Mouse (Mus musculus): ENCODE measurements around the gene Nol10. TPM values are rescaled to one million over a fixed set of nuclear protein-coding genes. Genes with fewer than 3 reads are reported as not detected.

Gene Nol10
- polyA plus RNA-seq, 1 experiment from 2014 or later = 22.2 TPM

DNA sequence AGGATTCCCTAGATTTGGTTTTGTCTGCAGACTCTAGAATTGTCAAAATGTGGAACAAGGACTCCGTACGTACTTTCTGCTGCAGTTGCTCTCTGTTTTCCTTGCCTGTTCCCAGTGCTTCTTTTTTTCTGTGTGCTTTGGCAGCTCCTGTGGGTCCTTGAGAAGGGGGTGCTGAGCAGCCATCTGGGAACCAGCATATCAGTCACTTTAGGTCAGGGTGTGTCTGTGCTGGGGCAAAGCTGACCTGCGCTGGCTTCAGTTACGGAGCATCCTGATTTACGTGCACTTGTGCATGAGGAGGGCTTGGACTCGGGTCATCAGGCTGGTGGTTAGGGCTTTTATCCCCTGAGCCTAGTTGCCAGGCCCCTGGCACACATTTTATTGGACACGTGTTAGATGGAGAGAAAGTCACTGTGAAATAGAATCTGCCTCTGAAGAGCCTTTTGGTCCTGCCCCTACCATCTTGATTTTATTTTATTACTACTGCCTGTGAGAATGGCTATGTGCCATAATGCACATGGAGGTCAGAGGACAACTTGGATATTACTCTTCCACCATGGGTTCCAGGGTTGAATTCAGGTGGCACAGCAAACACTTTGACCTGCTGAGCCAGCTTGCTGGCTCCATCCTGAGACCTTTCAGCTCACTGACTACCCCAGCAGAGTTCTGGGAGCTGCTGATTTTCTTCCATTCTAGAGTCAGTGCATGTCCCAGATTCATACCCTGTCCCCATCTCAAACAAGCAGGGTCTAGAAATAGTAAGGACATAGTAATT, 21.5 kb downstream of the Nol10 start:
- WGBS = 95% methylated on average over 7 of the region's 7 CpGs
- no peaks in the 10 kb centered on the region for H3K4me1 ChIP-seq
- H3K9ac ChIP-seq (replicated peaks) = no peak overlapping the region
- H3K4me2 ChIP-seq (replicated peaks) = no peak overlapping the region
- H3K36me3 ChIP-seq = peaks cover 70% of the 10 kb centered on the region
- no peaks in the 10 kb centered on the region for H3K9me3 ChIP-seq
- no peak for ATAC-seq (replicated peaks)
- H3K4me3 ChIP-seq = no peak overlapping the region
- no peak overlapping the region for H3K27ac ChIP-seq (replicated peaks)
- H3K27me3 ChIP-seq = no peaks in the 10 kb centered on the region

DNA sequence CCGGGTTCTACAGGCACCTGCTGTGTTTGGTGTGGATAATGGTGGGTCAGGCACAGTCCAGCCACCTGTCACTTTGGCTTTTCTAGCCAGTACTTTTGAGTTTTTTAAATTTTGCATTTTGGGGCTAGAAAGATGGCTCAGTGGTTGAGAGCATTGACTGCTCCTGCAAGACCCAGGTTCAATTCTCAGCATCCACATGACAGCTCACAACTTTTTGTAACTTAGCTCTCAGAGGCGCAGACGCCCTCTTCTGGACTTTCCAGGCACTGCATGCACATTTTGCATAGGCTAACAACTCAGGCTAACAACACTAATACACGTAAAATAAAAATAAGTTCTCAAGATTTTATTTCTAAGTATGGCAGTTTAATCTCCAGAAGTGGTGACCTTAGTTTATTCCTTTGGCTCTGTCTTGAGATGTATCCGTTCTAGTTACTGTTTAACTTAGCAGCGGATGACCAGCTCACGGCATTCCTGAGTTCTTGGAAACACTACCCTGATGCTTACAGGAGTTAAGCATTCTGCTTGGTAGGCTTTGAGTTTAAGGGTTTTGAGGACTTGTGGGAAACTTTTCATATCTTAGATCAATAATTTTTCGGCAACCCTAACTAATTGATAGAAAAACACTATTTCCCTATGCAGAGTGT, 23.5 kb downstream of the Nol10 start:
- Histone ChIP-seq H3K27me3 (no peaks in the 10 kb centered on the region), H3K4me1 (no peaks in the 10 kb centered on the region), H3K36me3 (peaks cover 73% of the 10 kb centered on the region), H3K9me3 (no peaks in the 10 kb centered on the region), H3K9ac (replicated peaks) (no peak overlapping the region), H3K27ac (replicated peaks) (no peak overlapping the region), H3K4me2 (replicated peaks) (no peak overlapping the region), H3K4me3 (no peak overlapping the region)
- WGBS = 92% methylated on average over 8 of the region's 8 CpGs
- no peak for ATAC-seq (replicated peaks)

DNA sequence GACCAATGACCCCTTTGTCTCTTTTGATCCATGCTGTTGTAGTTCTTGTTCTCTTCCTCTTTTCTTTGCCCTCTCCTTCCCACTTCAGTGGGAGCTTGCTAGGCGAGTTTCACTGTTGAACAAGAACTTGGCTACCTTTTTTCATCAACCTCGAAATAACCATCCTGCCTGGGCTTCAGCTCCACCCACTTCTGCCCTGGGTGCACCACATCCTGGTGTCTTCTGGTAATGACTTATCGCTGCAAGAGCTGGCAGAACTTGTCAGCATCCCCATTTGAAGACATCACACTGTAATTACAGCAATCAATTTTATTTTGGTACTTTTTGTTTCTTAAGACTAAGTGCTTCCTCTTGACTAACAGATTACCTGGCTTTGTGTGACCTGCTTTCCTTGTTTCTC, 24.4 kb downstream of the Nol10 start:
- no peak for ATAC-seq (replicated peaks)
- no peak overlapping the region for H3K27ac ChIP-seq (replicated peaks)
- no peak overlapping the region for H3K4me2 ChIP-seq (replicated peaks)
- 80% methylated on average over 3 of the region's 3 CpGs for WGBS
- H3K27me3 ChIP-seq = no peaks in the 10 kb centered on the region
- H3K9ac ChIP-seq (replicated peaks) = no peak overlapping the region
- H3K36me3 ChIP-seq = peaks cover 77% of the 10 kb centered on the region
- H3K9me3 ChIP-seq = no peaks in the 10 kb centered on the region
- H3K4me1 ChIP-seq = no peaks in the 10 kb centered on the region
- H3K4me3 ChIP-seq = no peak overlapping the region

DNA sequence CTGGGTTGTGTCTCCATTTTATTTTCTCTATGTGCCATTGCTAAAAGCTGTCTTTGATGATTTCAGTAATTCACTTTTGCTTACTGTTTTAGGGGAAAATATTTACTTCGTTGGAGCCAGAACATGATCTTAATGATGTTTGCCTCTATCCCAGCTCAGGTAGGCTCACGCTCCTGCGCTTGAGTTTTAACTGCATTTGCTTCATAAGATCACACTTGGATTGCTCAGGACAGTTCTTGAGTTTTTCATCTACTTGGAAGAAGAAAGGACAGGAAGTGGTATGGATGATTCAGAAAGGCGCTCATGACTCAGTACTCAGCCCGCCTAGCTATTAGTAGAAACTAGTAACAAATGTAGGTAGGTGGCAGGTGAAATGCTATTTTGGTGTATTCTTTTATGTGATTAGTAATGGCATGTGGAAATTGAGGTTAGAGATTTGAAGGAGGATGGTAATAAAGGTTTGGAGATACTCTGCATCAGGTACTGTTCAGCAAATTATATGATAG, 25.3 kb downstream of the Nol10 start:
- no peaks in the 10 kb centered on the region for H3K27me3 ChIP-seq
- no peaks in the 10 kb centered on the region for H3K4me1 ChIP-seq
- peaks cover 73% of the 10 kb centered on the region for H3K36me3 ChIP-seq
- no peak overlapping the region for H3K27ac ChIP-seq (replicated peaks)
- no peak for ATAC-seq (replicated peaks)
- H3K4me3 ChIP-seq = no peak overlapping the region
- no peak overlapping the region for H3K4me2 ChIP-seq (replicated peaks)
- H3K9ac ChIP-seq (replicated peaks) = no peak overlapping the region
- WGBS = 99% methylated on average over 5 of the region's 5 CpGs
- no peaks in the 10 kb centered on the region for H3K9me3 ChIP-seq

DNA sequence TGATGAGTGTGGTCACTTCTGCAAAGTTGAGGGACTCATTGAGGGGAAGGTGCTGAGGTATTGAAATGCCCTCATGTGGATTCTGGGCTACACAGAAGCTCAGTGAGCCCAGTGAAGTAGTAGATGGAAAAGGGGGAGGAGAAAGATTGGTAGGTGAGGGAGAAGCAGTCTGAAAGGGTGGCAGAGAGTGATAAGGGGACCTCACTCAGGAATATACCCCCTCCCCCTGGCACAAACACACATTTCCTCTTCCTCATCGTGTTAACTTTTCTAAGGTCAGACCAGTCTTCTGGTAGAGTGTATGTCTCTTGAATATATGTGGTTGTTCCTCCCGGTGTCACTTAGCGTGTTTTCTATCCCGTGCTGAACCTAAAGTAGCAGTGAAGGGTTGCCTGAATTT, 27.0 kb downstream of the Nol10 start:
- ATAC-seq (replicated peaks) = no peak
- Histone ChIP-seq H3K4me1 (no peaks in the 10 kb centered on the region), H3K9me3 (no peaks in the 10 kb centered on the region), H3K9ac (replicated peaks) (no peak overlapping the region), H3K27me3 (no peaks in the 10 kb centered on the region), H3K4me3 (no peak overlapping the region), H3K4me2 (replicated peaks) (no peak overlapping the region), H3K27ac (replicated peaks) (no peak overlapping the region), H3K36me3 (peaks cover 73% of the 10 kb centered on the region)
- WGBS = 95% methylated on average over 4 of the region's 4 CpGs

DNA sequence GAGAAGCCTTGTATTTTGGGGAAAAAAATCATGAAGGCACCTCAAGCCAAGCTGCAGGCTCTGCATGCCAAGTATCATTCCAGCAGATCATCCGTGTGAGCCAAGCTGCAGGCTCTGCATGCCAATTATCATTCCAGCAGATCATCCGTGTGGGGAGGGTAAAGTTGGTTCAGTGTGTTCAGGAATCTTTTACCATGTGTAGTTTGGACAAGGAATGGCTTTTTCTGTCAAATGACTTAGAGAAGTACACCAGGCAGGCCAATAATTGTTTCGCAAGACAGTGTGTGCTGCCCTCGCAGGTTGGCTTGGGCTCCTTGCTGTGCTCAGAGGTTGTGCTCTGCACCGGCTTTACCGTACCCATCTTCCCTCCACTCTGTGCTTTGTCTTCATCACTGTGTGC, 28.3 kb downstream of the Nol10 start:
- no peaks in the 10 kb centered on the region for H3K4me1 ChIP-seq
- H3K36me3 ChIP-seq = peaks cover 66% of the 10 kb centered on the region
- WGBS = 81% methylated on average over 6 of the region's 6 CpGs
- H3K9ac ChIP-seq (replicated peaks) = no peak overlapping the region
- H3K27me3 ChIP-seq = no peaks in the 10 kb centered on the region
- no peak for ATAC-seq (replicated peaks)
- no peak overlapping the region for H3K27ac ChIP-seq (replicated peaks)
- H3K4me3 ChIP-seq = no peak overlapping the region
- no peaks in the 10 kb centered on the region for H3K9me3 ChIP-seq
- H3K4me2 ChIP-seq (replicated peaks) = no peak overlapping the region

DNA sequence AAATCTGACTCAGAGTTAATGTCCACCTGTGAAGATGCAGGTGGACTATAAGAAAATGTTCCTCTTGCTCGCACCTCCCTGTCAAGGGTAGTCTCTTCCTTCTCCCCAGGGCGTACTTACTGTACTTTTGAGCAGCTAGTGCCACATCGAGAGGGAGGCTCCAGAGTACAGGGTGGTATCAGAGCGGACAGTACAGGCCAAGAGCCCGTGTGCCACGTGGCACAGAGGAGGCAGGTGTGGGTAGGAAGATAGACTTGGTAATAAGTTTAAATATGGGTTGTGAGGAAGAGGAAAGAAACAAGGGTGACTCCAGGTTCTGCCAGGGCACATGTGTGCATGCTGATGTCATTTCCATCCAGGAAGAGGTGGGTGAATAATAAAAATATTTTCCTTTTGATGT, 32.7 kb downstream of the Nol10 start:
- Histone ChIP-seq H3K4me3 (no peak overlapping the region), H3K4me2 (replicated peaks) (no peak overlapping the region), H3K27me3 (no peaks in the 10 kb centered on the region), H3K27ac (replicated peaks) (no peak overlapping the region), H3K9ac (replicated peaks) (no peak overlapping the region), H3K9me3 (no peaks in the 10 kb centered on the region), H3K4me1 (no peaks in the 10 kb centered on the region), H3K36me3 (peaks cover 28% of the 10 kb centered on the region; the same call in 1 of the 2 replicates)
- WGBS = 91% methylated on average over 6 of the region's 6 CpGs
- no peak for ATAC-seq (replicated peaks)

DNA sequence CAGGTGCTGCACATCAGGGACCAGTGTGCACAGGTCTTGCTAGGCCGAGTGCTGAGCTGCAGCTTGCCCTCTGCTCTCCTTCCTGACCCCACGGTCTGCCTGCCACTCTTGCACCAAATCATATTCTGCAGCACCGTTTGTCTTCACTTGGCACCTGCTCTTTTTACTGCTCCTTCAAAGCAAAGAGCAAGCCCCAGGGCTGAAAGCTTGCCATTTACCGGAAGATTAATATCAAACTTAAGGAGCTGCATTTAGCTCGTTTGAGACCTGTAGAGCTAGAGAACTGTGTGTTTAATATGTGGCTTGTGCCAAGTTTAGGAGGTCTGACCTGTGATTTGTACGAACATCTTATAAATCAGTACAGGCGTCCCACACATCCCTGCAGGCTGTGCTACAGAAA, 34.5 kb downstream of the Nol10 start:
- Histone ChIP-seq H3K27ac (replicated peaks) (no peak overlapping the region), H3K9me3 (no peaks in the 10 kb centered on the region), H3K36me3 (peaks cover 18% of the 10 kb centered on the region; the same call in 1 of the 2 replicates), H3K4me2 (replicated peaks) (no peak overlapping the region), H3K4me3 (no peak overlapping the region), H3K4me1 (no peaks in the 10 kb centered on the region), H3K9ac (replicated peaks) (no peak overlapping the region), H3K27me3 (no peaks in the 10 kb centered on the region)
- ATAC-seq (replicated peaks) = no peak
- 93% methylated on average over 7 of the region's 7 CpGs for WGBS

DNA sequence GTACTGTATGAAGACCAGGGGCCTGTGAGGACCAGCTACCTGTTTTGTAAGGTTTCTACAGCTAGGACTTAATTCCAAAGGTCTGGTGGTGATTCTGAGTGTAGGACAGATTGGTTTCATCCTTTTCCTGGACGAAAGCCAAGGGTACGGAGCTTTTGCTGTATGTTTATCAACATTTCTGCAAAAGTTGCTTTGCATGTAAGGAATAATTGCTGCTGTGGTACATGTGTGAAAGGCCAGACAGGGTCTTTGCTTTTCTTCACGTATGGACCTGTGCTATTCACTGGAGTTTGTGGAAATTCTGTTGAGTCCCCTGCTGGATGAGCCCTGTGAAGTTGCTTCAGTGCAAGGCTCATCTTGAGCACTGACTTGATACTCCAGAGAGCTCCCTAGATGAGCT, 38.6 kb downstream of the Nol10 start:
- no peak for ATAC-seq (replicated peaks)
- no peak overlapping the region for H3K27ac ChIP-seq (replicated peaks)
- H3K9ac ChIP-seq (replicated peaks) = no peak overlapping the region
- H3K4me1 ChIP-seq = no peaks in the 10 kb centered on the region
- H3K4me2 ChIP-seq (replicated peaks) = no peak overlapping the region
- no peaks in the 10 kb centered on the region for H3K27me3 ChIP-seq
- WGBS = 80% methylated on average over 3 of the region's 3 CpGs
- H3K36me3 ChIP-seq = no peaks in the 10 kb centered on the region
- no peaks in the 10 kb centered on the region for H3K9me3 ChIP-seq
- no peak overlapping the region for H3K4me3 ChIP-seq

DNA sequence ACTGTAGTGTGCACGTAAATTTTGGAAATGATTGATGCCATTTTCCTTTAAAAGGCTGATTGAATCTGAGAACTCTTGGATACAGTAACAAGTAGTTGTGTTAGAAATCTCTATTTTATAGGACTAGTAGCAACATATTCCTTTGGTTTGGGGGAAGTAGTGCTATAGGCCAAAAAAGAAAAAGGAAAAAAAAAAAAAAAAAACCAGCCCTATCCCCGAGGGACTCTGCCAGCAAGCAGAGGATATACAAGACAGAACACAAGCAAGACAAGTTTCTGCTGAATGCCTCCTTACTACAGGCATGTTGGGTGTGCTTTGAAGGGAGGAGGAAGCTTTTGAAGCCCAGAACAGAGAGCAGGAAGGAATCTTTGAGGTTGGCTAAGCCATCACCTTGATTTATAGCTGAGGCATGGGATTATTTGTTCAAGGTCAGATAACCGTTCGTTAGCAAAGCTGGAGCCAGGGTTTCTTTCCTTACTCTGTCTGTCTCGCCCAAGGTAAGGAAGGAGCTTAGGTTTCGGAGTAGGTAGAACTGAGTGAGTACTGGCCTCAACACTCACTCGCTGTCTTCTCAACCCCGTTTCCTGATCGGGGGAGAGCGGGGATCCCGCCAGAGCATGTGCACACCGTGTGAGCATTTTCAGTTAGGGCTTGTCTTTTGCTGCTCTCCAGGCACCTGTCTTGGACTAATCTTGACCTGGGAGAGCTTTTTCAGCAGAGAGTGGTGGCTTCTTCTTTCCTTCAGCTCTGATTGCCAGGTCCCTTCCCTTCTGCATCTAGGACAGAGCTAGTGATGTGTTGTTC, 39.3 kb downstream of the Nol10 start:
- H3K4me2 ChIP-seq (replicated peaks) = no peak overlapping the region
- ATAC-seq (replicated peaks) = no peak
- 88% methylated on average over 12 of the region's 12 CpGs for WGBS

DNA sequence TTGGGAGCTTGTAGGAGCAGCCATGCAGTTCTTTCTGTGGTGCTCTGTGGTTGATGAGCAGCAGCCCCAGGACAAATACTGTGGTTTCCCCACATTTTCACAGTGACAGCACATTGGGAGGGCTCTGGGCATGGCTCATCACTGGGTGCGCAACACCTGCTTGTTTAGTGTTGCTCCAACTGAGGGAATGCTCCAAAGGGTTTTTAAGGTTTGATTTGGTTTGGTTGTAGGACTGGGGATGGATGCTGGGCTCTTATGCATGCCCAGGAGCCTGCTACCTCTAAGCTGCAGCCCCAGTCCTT, 39.8 kb downstream of the Nol10 start:
- WGBS = 100% methylated on average over 1 of the region's 1 CpGs
- Histone ChIP-seq H3K9ac (replicated peaks) (no peak overlapping the region), H3K27ac (replicated peaks) (no peak overlapping the region), H3K4me2 (replicated peaks) (no peak overlapping the region), H3K4me1 (no peaks in the 10 kb centered on the region), H3K27me3 (no peaks in the 10 kb centered on the region), H3K9me3 (no peaks in the 10 kb centered on the region), H3K36me3 (no peaks in the 10 kb centered on the region), H3K4me3 (no peak overlapping the region)
- no peak for ATAC-seq (replicated peaks)

More for the DNA sequence above, 39.3 kb downstream of the Nol10 start:
- H3K4me3 ChIP-seq = no peak overlapping the region
- no peaks in the 10 kb centered on the region for H3K27me3 ChIP-seq
- no peaks in the 10 kb centered on the region for H3K36me3 ChIP-seq
- H3K4me1 ChIP-seq = no peaks in the 10 kb centered on the region
- no peak overlapping the region for H3K9ac ChIP-seq (replicated peaks)
- H3K27ac ChIP-seq (replicated peaks) = no peak overlapping the region
- H3K9me3 ChIP-seq = no peaks in the 10 kb centered on the region

DNA sequence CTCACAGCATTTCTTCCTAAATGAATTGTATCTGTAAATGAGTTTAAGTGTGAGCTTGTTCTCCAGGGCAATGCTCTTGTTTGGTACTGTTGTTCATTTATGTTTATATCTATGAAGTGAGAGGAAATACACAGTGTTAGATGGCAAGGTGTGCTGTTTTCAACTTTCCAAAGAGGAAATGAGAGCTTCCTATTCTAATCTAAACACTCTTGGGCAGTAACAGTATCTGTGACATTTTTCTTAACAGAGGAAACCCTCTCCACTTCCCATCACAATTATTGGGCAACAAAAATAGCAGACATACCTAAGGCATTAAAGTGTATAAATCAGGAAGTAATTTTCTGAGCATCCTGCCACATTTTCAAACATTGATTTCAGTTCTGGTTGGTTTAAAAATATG, 41.8 kb downstream of the Nol10 start:
- no peak overlapping the region for H3K9ac ChIP-seq (replicated peaks)
- H3K27me3 ChIP-seq = no peaks in the 10 kb centered on the region
- no peaks in the 10 kb centered on the region for H3K36me3 ChIP-seq
- H3K4me2 ChIP-seq (replicated peaks) = no peak overlapping the region
- H3K9me3 ChIP-seq = no peaks in the 10 kb centered on the region
- H3K4me3 ChIP-seq = no peak overlapping the region
- H3K4me1 ChIP-seq = no peaks in the 10 kb centered on the region
- ATAC-seq (replicated peaks) = no peak
- H3K27ac ChIP-seq (replicated peaks) = no peak overlapping the region
